Mouse (Mus musculus) adrenal gland, postnatal 4 days (tissue): Measurements from ENCODE around the gene Cnbd2. TPM values are rescaled to one million over a fixed set of nuclear protein-coding genes. Genes with fewer than 3 reads are reported as not detected.

ENCODE experiments used
- DNase-seq, 2 experiments: peaks; one replicate each; pipeline ENCODE4 v3.0.0; 2021 to 2022; ENCODE audit warnings: low spot score in 2 of 2, mixed read lengths in 2 of 2
- microRNA-seq: library from miRNA; unstranded; fragments of <30 nt; microRNA quantifications from one replicate; pipeline ENCODE4 v1.2.0, GENCODE M21; 2021
- total RNA-seq, 2 experiments: library from RNA; stranded (reverse); gene quantifications; 2 replicates each; pipeline ENCODE4 v1.2.3; 2021

Gene Cnbd2
- total RNA-seq, 2 experiments from 2014 or later, result 1.6 to 2.4 TPM

DNA sequence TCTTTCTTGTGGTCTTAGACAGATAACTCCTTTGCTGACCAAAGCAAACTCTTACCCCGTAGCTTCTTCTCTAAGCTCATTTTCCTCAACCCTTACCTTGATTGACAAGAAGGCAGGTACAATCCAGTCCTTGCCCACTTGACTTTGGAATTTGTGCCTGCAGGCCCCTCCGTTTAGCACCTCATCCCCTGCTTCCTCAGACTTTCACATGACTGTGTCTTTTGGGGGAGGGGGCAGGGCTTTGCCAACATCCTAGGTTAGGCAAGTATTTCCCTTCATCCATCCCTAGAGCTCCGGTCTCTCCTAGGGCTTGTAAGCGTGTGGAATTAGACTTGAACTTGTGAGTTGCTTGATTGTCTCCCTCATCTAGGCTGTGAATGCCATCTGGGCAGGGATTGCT, 111.6 kb downstream of the Cnbd2 start:
- no peak for DNase-seq

Small RNA genes within 50 kb of the gene (microRNA-seq; reads per million reads assigned to microRNA genes)
- gene Gm22758, result not detected
- gene Gm22759, result not detected

Other genes with a start within 250 kb of the Cnbd2 start
- gene Spag4, start 247.1 kb upstream of the Cnbd2 start, total RNA-seq, result 1 to 10 TPM; 3.2 to 5.8 TPM
- 10 to 100 TPM; 25.5 to 27.7 TPM for gene Cpne1, start 200.3 kb upstream of the Cnbd2 start, total RNA-seq
- 10 to 100 TPM; 45.5 to 49.1 TPM for gene Rbm12, start 200.3 kb upstream of the Cnbd2 start, total RNA-seq
- 10 to 100 TPM; 36.7 to 44.4 TPM for gene Gm28036, start 185.2 kb upstream of the Cnbd2 start, total RNA-seq
- gene Romo1, start 168.3 kb upstream of the Cnbd2 start, total RNA-seq, result 100 to 1,000 TPM; 255 to 270 TPM
- 10 to 100 TPM; 67.9 to 74.5 TPM for gene Nfs1, start 168.1 kb upstream of the Cnbd2 start, total RNA-seq
- gene Rbm39, start 132.1 kb upstream of the Cnbd2 start, total RNA-seq, result 100 to 1,000 TPM; 525 to 551 TPM
- gene Phf20, start 115.8 kb upstream of the Cnbd2 start, total RNA-seq, result 10 to 100 TPM; 36.6 to 36.9 TPM
- 100 to 1,000 TPM; 107 to 119 TPM for gene Scand1, start 405 bp downstream of the Cnbd2 start, total RNA-seq
- gene Epb41l1, start 108.6 kb downstream of the Cnbd2 start, total RNA-seq, result 10 to 100 TPM; 54.3 to 56.1 TPM
- gene Aar2, start 235.3 kb downstream of the Cnbd2 start, total RNA-seq, result 10 to 100 TPM; 34.2 to 35.8 TPM